Mouse (Mus musculus) kidney, adult 18-20 months (tissue): Measurements from ENCODE around the gene Fam43b.

ENCODE experiments used
- DNase-seq: peaks from one replicate; pipeline ENCODE4 v3.0.0; 2021

The Fam43b gene

DNA sequence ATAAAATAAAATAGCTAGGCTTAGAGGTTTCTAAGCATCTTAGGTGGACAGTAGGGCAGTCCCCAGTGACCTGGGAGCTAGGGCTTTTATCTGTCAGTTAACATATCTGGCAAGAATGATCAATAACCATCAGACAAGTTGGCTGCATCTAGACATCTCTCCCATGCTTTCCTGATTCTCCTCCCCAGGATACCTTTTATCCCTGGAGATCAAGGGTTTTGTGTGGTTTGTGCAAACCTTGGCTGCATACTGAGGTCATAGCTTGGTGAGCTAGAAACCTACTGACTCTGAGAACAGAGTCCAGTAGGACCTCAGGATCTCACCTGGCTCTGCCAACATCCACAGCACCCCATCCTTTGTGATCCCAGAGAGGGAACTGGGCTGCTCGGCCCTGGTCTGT is 49.0 kb downstream of the Fam43b start:
- no peak for DNase-seq

DNA sequence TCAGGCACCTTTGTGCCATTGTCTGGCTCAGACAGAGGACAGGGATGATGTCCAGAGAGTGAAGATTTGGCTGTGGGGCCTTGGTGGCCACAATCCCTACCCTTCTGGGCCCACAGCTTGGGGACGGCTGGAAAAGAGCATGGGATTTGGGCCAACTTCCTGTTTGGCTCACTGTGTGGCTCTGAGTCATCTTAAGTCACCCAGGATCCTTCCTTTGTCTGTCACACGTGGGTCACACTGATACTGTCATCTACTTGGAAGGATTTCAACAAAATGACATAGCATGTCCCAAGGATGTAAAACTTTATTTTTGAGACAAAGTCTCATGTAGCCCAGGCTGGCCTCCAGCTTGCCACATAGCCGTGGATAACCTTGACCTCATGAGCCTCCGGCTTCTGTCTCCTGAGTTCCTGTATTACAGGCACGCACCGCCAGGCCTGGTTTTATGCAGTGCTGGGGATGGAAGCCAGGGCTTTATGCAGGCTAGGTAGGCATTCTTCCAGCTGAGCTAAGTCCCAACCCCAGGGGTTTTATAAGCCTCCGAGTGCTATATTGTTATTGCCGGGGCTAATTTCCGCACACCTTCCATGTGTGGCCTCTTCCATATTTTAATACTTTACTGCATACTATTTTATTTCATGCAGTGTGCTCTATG is 51.3 kb downstream of the Fam43b start:
- no peak for DNase-seq
